ENCODE assay signal across 30 mouse cellular contexts in genomic region chrX:100624242-100624641, GRCm38 (mm10). TPM values are rescaled to one million over a fixed set of nuclear protein-coding genes. Genes with fewer than 3 reads are reported as not detected.
DNase-seq lines count a peak whose midpoint lies in the region; ATAC-seq and TF ChIP-seq lines count a peak whose summit lies in the region.
"Had no signal": no experiment of that assay in that cellular context is flagged by ENCODE, and none has a peak within 500 bp of the region (broad histone marks: within the 10 kb centered on the region; RNA-seq: fewer than 3 reads in every experiment).

No protein-coding gene starts in this region.

- no peak for DNase-seq in embryonic facial prominence, embryonic 10.5 days (ENCODE audit: low spot score)
- DNase-seq in liver, embryonic 13.5 days = peak; percentile 14
- no peak for DNase-seq in ovary, postnatal 10 days (ENCODE audit: low spot score)
- no peak for DNase-seq in thymus, adult 2 months
- DNase-seq: adrenal gland, adult 8-10 months; cerebellum, adult 2 months; heart, postnatal 36 days; kidney, adult 9 months; kidney, postnatal 25 days; lung, postnatal 4 days; retina, postnatal 1 day; right cerebral cortex, postnatal 25 days; spleen, adult 18-20 months; thymus, postnatal 14 days had no signal

- no peak overlapping the region for H3K9ac ChIP-seq in embryonic facial prominence, embryonic 13.5 days
- H3K9ac ChIP-seq in liver, embryonic 13.5 days = peak overlapping the region; percentile 72
- H3K9ac ChIP-seq: heart, embryonic 15.5 days; neural tube, embryonic 12.5 days had no signal

- H3K4me2 ChIP-seq in embryonic facial prominence, embryonic 13.5 days = 0 out of 2 replicates have a peak overlapping the region, but pooled peaks have one; percentile 58
- H3K4me2 ChIP-seq in liver, embryonic 13.5 days = peak overlapping the region; percentile 69

- ATAC-seq in embryonic facial prominence, embryonic 13.5 days (ENCODE audit: insufficient number of reproducible peaks, insufficient read depth, low FRiP score, low TSS enrichment, low read depth) = no peak
- ATAC-seq in erythroblast, adult 5-6 weeks (replicated peaks; ENCODE audit: low FRiP score, poor library complexity, severe bottlenecking) = 0 out of 2 replicates have a peak, but pooled peaks have one; percentile 18
- peak; percentile 32 for ATAC-seq in liver, embryonic 13.5 days (ENCODE audit: low read depth)
- peak; percentile 60 for ATAC-seq in megakaryocyte-erythroid progenitor cell, adult 5-6 weeks (replicated peaks; ENCODE audit: low FRiP score, low TSS enrichment, poor library complexity, severe bottlenecking)
- ATAC-seq: activated CD4-positive, CD25-positive, alpha-beta regulatory T cell, adult 4 months; forebrain, embryonic 14.5 days had no signal

- no peaks in the 10 kb centered on the region for H3K9me3 ChIP-seq in embryonic facial prominence, embryonic 13.5 days
- no peaks in the 10 kb centered on the region for H3K9me3 ChIP-seq in embryonic facial prominence, embryonic 10.5 days
- H3K9me3 ChIP-seq in liver, embryonic 13.5 days (replicated peaks) = no peaks in the 10 kb centered on the region
- H3K9me3 ChIP-seq: heart, embryonic 15.5 days; hindbrain, embryonic 13.5 days; neural tube, embryonic 12.5 days had no signal

- no peak for TF ChIP-seq CTCF in thymus, adult 2 months (IDR thresholded peaks at IDR 0.05; ENCODE audit: borderline replicate concordance, control insufficient read depth, extremely low read depth, insufficient read depth, low read length, poor library complexity)

- peaks cover 10% of the 10 kb centered on the region for H3K27me3 ChIP-seq in embryonic facial prominence, embryonic 13.5 days
- H3K27me3 ChIP-seq in embryonic facial prominence, embryonic 10.5 days (replicated peaks; ENCODE audit: low read depth, poor library complexity, severe bottlenecking) = peaks cover 37% of the 10 kb centered on the region
- H3K27me3 ChIP-seq in liver, embryonic 13.5 days = no peaks in the 10 kb centered on the region
- H3K27me3 ChIP-seq in thymus, adult 2 months (ENCODE audit: control insufficient read depth, insufficient read depth, low read length) = no peaks in the 10 kb centered on the region
- H3K27me3 ChIP-seq: heart, embryonic 15.5 days; hindbrain, embryonic 13.5 days; neural tube, embryonic 12.5 days had no signal

- no peak for TF ChIP-seq POLR2A in thymus, adult 2 months (IDR thresholded peaks at IDR 0.05; ENCODE audit: control insufficient read depth, extremely low read depth, insufficient read depth, low read length, poor library complexity)

- 85% methylated on average over 4 of the region's 4 CpGs for WGBS in embryonic facial prominence, embryonic 13.5 days
- 91% methylated on average over 4 of the region's 4 CpGs for WGBS in embryonic facial prominence, embryonic 10.5 days
- WGBS in liver, embryonic 13.5 days (ENCODE audit: insufficient replicate concordance) = 42% methylated on average over 4 of the region's 4 CpGs
- 100% methylated on average over 4 of the region's 4 CpGs for WGBS in thymus, adult 2 months

- no peak overlapping the region for H3K27ac ChIP-seq in embryonic facial prominence, embryonic 13.5 days
- H3K27ac ChIP-seq in embryonic facial prominence, embryonic 10.5 days (replicated peaks) = no peak overlapping the region
- H3K27ac ChIP-seq in liver, embryonic 13.5 days = peak overlapping the region; percentile 80
- H3K27ac ChIP-seq in thymus, adult 2 months (ENCODE audit: control insufficient read depth, insufficient read depth, low read length) = no peak overlapping the region
- H3K27ac ChIP-seq: heart, embryonic 15.5 days; hindbrain, embryonic 13.5 days; neural tube, embryonic 12.5 days had no signal

- no peak overlapping the region for H3K4me3 ChIP-seq in embryonic facial prominence, embryonic 13.5 days
- no peak overlapping the region for H3K4me3 ChIP-seq in embryonic facial prominence, embryonic 10.5 days
- H3K4me3 ChIP-seq in liver, embryonic 13.5 days (replicated peaks) = peak overlapping the region; percentile 78
- no peak overlapping the region for H3K4me3 ChIP-seq in thymus, adult 2 months (ENCODE audit: control insufficient read depth, insufficient read depth, low read length)
- H3K4me3 ChIP-seq: neural tube, embryonic 12.5 days had no signal

- H3K4me1 ChIP-seq in embryonic facial prominence, embryonic 13.5 days = no peaks in the 10 kb centered on the region; the same call in 1 of the 2 replicates
- 0 out of 2 replicates have a peak, but pooled peaks cover 6% of the 10 kb centered on the region for H3K4me1 ChIP-seq in embryonic facial prominence, embryonic 10.5 days
- peaks cover 29% of the 10 kb centered on the region for H3K4me1 ChIP-seq in liver, embryonic 13.5 days (replicated peaks)
- peaks cover 3% of the 10 kb centered on the region; the same call in 1 of the 2 replicates for H3K4me1 ChIP-seq in thymus, adult 2 months (replicated peaks; ENCODE audit: control insufficient read depth, insufficient read depth, low read length)
- H3K4me1 ChIP-seq: heart, embryonic 15.5 days; neural tube, embryonic 12.5 days had no signal

- H3K36me3 ChIP-seq in embryonic facial prominence, embryonic 13.5 days = peaks cover 13% of the 10 kb centered on the region
- peaks cover 27% of the 10 kb centered on the region for H3K36me3 ChIP-seq in embryonic facial prominence, embryonic 10.5 days (replicated peaks)
- H3K36me3 ChIP-seq in liver, embryonic 13.5 days = peaks cover 25% of the 10 kb centered on the region
- 0 out of 2 replicates have a peak, but pooled peaks cover 3% of the 10 kb centered on the region for H3K36me3 ChIP-seq in thymus, adult 2 months (ENCODE audit: control insufficient read depth, insufficient read depth, low read length)

RNA-seq across cellular contexts. Expression of gene Kif4, which starts 1.3 kb away (rescaled TPM):
- 27.1 and 27.9 TPM in 2 replicates for polyA plus RNA-seq in embryonic facial prominence, embryonic 13.5 days (2015; fragmentation: Nextera tagmentation; extraction: Ambion mirVana)
- 37.0 and 40.2 TPM in 2 replicates for polyA plus RNA-seq in embryonic facial prominence, embryonic 10.5 days (2016; fragmentation: Nextera tagmentation; extraction: Ambion mirVana)
- 17.3 and 25.9 TPM in 2 replicates for total RNA-seq in erythroblast, adult 5-6 weeks (2015; ENCODE audit: low replicate concordance)
- total RNA-seq in erythroblast, adult 5-6 weeks (2017; ENCODE audit: low replicate concordance) = 32.5 and 45.0 TPM in 2 replicates
- polyA plus RNA-seq in liver, embryonic 13.5 days (2015; fragmentation: Nextera tagmentation; extraction: Ambion mirVana) = 20.9 and 25.7 TPM in 2 replicates
- 33.9 and 41.5 TPM in 2 replicates for total RNA-seq in megakaryocyte-erythroid progenitor cell, adult 5-6 weeks (2014; fragmentation: Nextera tagmentation)
- 37.2 and 48.0 TPM in 2 replicates for total RNA-seq in megakaryocyte-erythroid progenitor cell, adult 5-6 weeks (2017)
- 6.3 and 9.0 TPM in 2 replicates for polyA plus RNA-seq in thymus, adult 2 months (2012; rRNA removed)

RNA-seq across cellular contexts. Expression of gene Pdzd11, which starts 2.1 kb away (rescaled TPM):
- polyA plus RNA-seq in embryonic facial prominence, embryonic 13.5 days (2015; fragmentation: Nextera tagmentation; extraction: Ambion mirVana) = 117 and 133 TPM in 2 replicates
- 114 and 117 TPM in 2 replicates for polyA plus RNA-seq in embryonic facial prominence, embryonic 10.5 days (2016; fragmentation: Nextera tagmentation; extraction: Ambion mirVana)
- 31.6 and 33.2 TPM in 2 replicates for total RNA-seq in erythroblast, adult 5-6 weeks (2015; ENCODE audit: low replicate concordance)
- 7.6 and 10.2 TPM in 2 replicates for total RNA-seq in erythroblast, adult 5-6 weeks (2017; ENCODE audit: low replicate concordance)
- polyA plus RNA-seq in liver, embryonic 13.5 days (2015; fragmentation: Nextera tagmentation; extraction: Ambion mirVana) = 71.8 and 74.4 TPM in 2 replicates
- total RNA-seq in megakaryocyte-erythroid progenitor cell, adult 5-6 weeks (2014; fragmentation: Nextera tagmentation) = 40.0 and 45.2 TPM in 2 replicates
- total RNA-seq in megakaryocyte-erythroid progenitor cell, adult 5-6 weeks (2017) = 20.3 and 35.4 TPM in 2 replicates
- polyA plus RNA-seq in thymus, adult 2 months (2012; rRNA removed) = 16.8 and 20.6 TPM in 2 replicates

RNA-seq across cellular contexts. Expression of gene Arr3, which starts 18.9 kb away (rescaled TPM):
- not detected in 2 replicates for polyA plus RNA-seq in embryonic facial prominence, embryonic 13.5 days (2015; fragmentation: Nextera tagmentation; extraction: Ambion mirVana)
- not detected in 2 replicates for polyA plus RNA-seq in embryonic facial prominence, embryonic 10.5 days (2016; fragmentation: Nextera tagmentation; extraction: Ambion mirVana)
- not detected in 2 replicates for total RNA-seq in erythroblast, adult 5-6 weeks (2015; ENCODE audit: low replicate concordance)
- total RNA-seq in erythroblast, adult 5-6 weeks (2017; ENCODE audit: low replicate concordance) = not detected in 2 replicates
- polyA plus RNA-seq in liver, embryonic 13.5 days (2015; fragmentation: Nextera tagmentation; extraction: Ambion mirVana) = not detected in 2 replicates
- total RNA-seq in megakaryocyte-erythroid progenitor cell, adult 5-6 weeks (2014; fragmentation: Nextera tagmentation) = not detected in 2 replicates
- total RNA-seq in megakaryocyte-erythroid progenitor cell, adult 5-6 weeks (2017) = not detected in 2 replicates
- polyA plus RNA-seq in thymus, adult 2 months (2012; rRNA removed) = not detected in 2 replicates
- total RNA-seq: adrenal gland, adult 8-10 months; gastrocnemius, adult 8-10 months; heart, postnatal 36 days had no signal
- polyA plus RNA-seq: activated CD4-positive, CD25-positive, alpha-beta regulatory T cell, adult 4 months; cerebellum, adult 2 months; forebrain, embryonic 14.5 days; gonadal fat pad, adult 2 months; intestine, embryonic 14.5 days; limb, embryonic 14.5 days; lung, embryonic 16.5 days; midbrain, embryonic 11.5 days; neural tube, embryonic 12.5 days had no signal

RNA-seq across cellular contexts. Expression of gene P2ry4, which starts 29.6 kb away (rescaled TPM):
- polyA plus RNA-seq in embryonic facial prominence, embryonic 13.5 days (2015; fragmentation: Nextera tagmentation; extraction: Ambion mirVana) = not detected in 2 replicates
- polyA plus RNA-seq in embryonic facial prominence, embryonic 10.5 days (2016; fragmentation: Nextera tagmentation; extraction: Ambion mirVana) = not detected in 2 replicates
- total RNA-seq in erythroblast, adult 5-6 weeks (2015; ENCODE audit: low replicate concordance) = not detected in 2 replicates
- total RNA-seq in erythroblast, adult 5-6 weeks (2017; ENCODE audit: low replicate concordance) = 0.14 TPM in 1 of 2 replicates, not detected in the other
- 0.13 and 0.20 TPM in 2 replicates for polyA plus RNA-seq in liver, embryonic 13.5 days (2015; fragmentation: Nextera tagmentation; extraction: Ambion mirVana)
- total RNA-seq in megakaryocyte-erythroid progenitor cell, adult 5-6 weeks (2014; fragmentation: Nextera tagmentation) = not detected in 2 replicates
- not detected in 2 replicates for total RNA-seq in megakaryocyte-erythroid progenitor cell, adult 5-6 weeks (2017)
- 0.04 and 0.14 TPM in 2 replicates for polyA plus RNA-seq in thymus, adult 2 months (2012; rRNA removed)
- total RNA-seq: gastrocnemius, adult 8-10 months; heart, postnatal 36 days; left cerebral cortex, postnatal 14 days had no signal
- polyA plus RNA-seq: activated CD4-positive, CD25-positive, alpha-beta regulatory T cell, adult 4 months; forebrain, embryonic 14.5 days; heart, embryonic 15.5 days; hindbrain, embryonic 13.5 days; lung, embryonic 16.5 days; midbrain, embryonic 11.5 days; neural tube, embryonic 12.5 days had no signal

RNA-seq across cellular contexts. Expression of gene Awat1, which starts 52.2 kb away (rescaled TPM):
- polyA plus RNA-seq in embryonic facial prominence, embryonic 13.5 days (2015; fragmentation: Nextera tagmentation; extraction: Ambion mirVana) = not detected in 2 replicates
- not detected in 2 replicates for polyA plus RNA-seq in embryonic facial prominence, embryonic 10.5 days (2016; fragmentation: Nextera tagmentation; extraction: Ambion mirVana)
- total RNA-seq in erythroblast, adult 5-6 weeks (2015; ENCODE audit: low replicate concordance) = not detected in 2 replicates
- not detected in 2 replicates for total RNA-seq in erythroblast, adult 5-6 weeks (2017; ENCODE audit: low replicate concordance)
- polyA plus RNA-seq in liver, embryonic 13.5 days (2015; fragmentation: Nextera tagmentation; extraction: Ambion mirVana) = not detected in 2 replicates
- total RNA-seq in megakaryocyte-erythroid progenitor cell, adult 5-6 weeks (2014; fragmentation: Nextera tagmentation) = not detected in 2 replicates
- total RNA-seq in megakaryocyte-erythroid progenitor cell, adult 5-6 weeks (2017) = not detected in 2 replicates
- 0.14 and 0.16 TPM in 2 replicates for polyA plus RNA-seq in thymus, adult 2 months (2012; rRNA removed)
- total RNA-seq: adrenal gland, adult 8-10 months; gastrocnemius, adult 8-10 months; heart, postnatal 36 days; left cerebral cortex, postnatal 14 days had no signal
- polyA plus RNA-seq: activated CD4-positive, CD25-positive, alpha-beta regulatory T cell, adult 4 months; cerebellum, adult 2 months; forebrain, embryonic 14.5 days; frontal cortex, adult 2 months; gonadal fat pad, adult 2 months; heart, embryonic 15.5 days; hindbrain, embryonic 13.5 days; intestine, embryonic 14.5 days; limb, embryonic 14.5 days; lung, embryonic 16.5 days; midbrain, embryonic 11.5 days; neural tube, embryonic 12.5 days had no signal
